Mouse (Mus musculus) testis, postnatal 10 days (tissue): ENCODE results near the gene B230104I21Rik.
A peak's percentile ranks its signal among the peaks of the same experiment; 100 is the strongest.

Experiments
- DNase-seq: peaks from one replicate; pipeline ENCODE4 v3.0.0; 2021; ENCODE audit warnings: low spot score

The B230104I21Rik gene

DNA sequence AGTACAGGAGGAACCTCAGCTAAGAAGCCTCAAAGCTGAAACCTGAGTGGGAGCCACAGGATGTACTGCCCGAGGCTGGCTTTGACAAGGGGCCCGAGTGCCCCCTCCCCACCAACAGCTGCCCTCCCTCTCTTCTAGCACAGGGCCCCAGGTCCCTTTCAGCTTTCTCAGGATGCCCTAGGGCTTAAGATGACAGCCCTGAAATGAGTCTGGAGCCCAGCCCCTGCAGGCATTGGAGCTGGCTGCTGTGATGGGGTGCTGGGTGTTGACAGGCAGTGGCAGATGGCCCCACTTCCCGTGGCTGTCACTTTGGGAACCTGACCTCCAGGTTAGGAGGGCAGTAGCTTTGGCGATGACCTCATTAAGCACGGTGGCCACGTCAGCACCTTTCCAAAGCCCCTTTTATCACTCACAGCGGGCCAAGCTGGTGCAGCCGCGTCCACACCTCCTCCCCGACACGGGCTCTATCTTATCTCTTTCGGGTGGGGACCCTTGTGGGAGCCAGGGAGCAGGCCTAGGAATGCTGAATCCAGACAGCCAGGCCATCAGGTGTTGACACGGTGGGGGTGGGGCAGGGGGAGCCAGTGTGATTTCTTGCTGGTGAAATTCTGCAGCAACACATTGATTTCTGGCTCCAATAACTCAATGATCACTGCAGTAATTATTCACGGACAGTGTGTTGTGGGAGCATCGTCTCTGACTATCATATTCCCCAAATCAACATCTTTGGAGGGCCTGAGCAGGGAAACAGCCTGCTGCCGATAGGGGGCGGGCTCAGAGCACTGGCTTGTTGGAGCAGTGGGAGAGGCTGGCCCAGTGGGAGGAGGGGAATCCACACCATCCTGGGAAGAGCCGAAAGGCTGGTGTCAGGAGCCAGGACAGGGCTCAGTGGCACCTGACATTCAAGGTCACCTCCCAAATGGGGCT lies 57.5 kb downstream of the B230104I21Rik start:
- DNase-seq = peak; percentile 59

GRCm38 (mm10) chr4:154394123-154394722 lies 58.3 kb downstream of the B230104I21Rik start:
- DNase-seq = no peak

GRCm38 (mm10) chr4:154396652-154397301 lies 60.9 kb downstream of the B230104I21Rik start:
- DNase-seq = no peak
